Mouse (Mus musculus) c-Kit-positive CD71-negative TER-119-negative erythroid progenitor cells, embryonic 14.5 days (primary cell): ENCODE measurements around the gene Usp26.

Source experiments
- DNase-seq: peaks from one replicate; pipeline ENCODE4 v3.0.0-alpha.2; 2013; ENCODE audit warnings: low read depth

The Usp26 gene

GRCm38 (mm10) chrX:51801133-51801532 lies at the start of gene Usp26:
Gene Usp26 (minus strand): TSS chrX:51801233.
- no peak for DNase-seq

GRCm38 (mm10) chrX:51814466-51815247 lies 13.6 kb upstream of the Usp26 start:
- DNase-seq = no peak

GRCm38 (mm10) chrX:51767457-51767856 lies 33.6 kb downstream of the Usp26 start:
- no peak for DNase-seq

GRCm38 (mm10) chrX:51736450-51736849 lies 64.6 kb downstream of the Usp26 start:
- DNase-seq = peak; percentile 14

- no peak for DNase-seq
Measured at GRCm38 (mm10) chrX:51714086-51714745, 86.8 kb downstream of the Usp26 start.

- no peak for DNase-seq
Measured at GRCm38 (mm10) chrX:51712996-51713395, 88.0 kb downstream of the Usp26 start.
